Mouse (Mus musculus): ENCODE measurements around the gene Mgrn1.

- no peak for TF ChIP-seq POLR2A (IDR thresholded peaks at IDR 0.05; ENCODE audit: borderline replicate concordance, low read depth, low read length)
- TF ChIP-seq CTCF (IDR thresholded peaks at IDR 0.05; ENCODE audit: low read depth, low read length), result no peak
Observed at GRCm38 (mm10) chr16:4923996-4924395, 37.9 kb downstream of the Mgrn1 start.

Data from bone marrow macrophage, adult 2 months (primary cell).